Mouse (Mus musculus) granulocyte monocyte progenitor cell, adult 5-6 weeks (primary cell): ENCODE measurements around the gene Eno3. TPM values are rescaled to one million over a fixed set of nuclear protein-coding genes. Genes with fewer than 3 reads are reported as not detected.

Source experiments
- ATAC-seq: replicated peaks from 2 replicates; pipeline ENCODE4 v1.8.0; 2016; ENCODE audit warnings: mild to moderate bottlenecking, moderate TSS enrichment, inconsistent platforms; ENCODE audit not compliant: poor library complexity, severe bottlenecking
- total RNA-seq, 2 experiments: library from RNA; stranded (forward) in 1 of 2; stranded (reverse) in 1 of 2; fragments of 200-712, 200-1000 nt in 1 of 2; fragments of >200 nt in 1 of 2; fragmentation: Nextera tagmentation in 1 of 2; gene quantifications; 2 replicates each; pipeline ENCODE4 v1.2.3; 2014 to 2017

Eno3 gene
- total RNA-seq, 2 experiments from 2014 or later: 4.5 to 14.9 TPM

GRCm38 (mm10) chr11:70641241-70641640 lies 15.8 kb upstream of the Eno3 start:
- ATAC-seq: no peak

GRCm38 (mm10) chr11:70643051-70643450 lies 14.0 kb upstream of the Eno3 start:
- no peak for ATAC-seq

- no peak for ATAC-seq
These were observed 12.4 kb upstream of the Eno3 start for GRCm38 (mm10) chr11:70644564-70645103.

GRCm38 (mm10) chr11:70645461-70646258 lies 11.3 kb upstream of the Eno3 start:
- ATAC-seq: no peak

- ATAC-seq: no peak
These were observed 10.8 kb upstream of the Eno3 start for GRCm38 (mm10) chr11:70646259-70646555.

GRCm38 (mm10) chr11:70646691-70647650 lies 10.0 kb upstream of the Eno3 start, which contains the start of the genes Rnf167 and Slc25a11:
TSS of gene Rnf167 (plus strand) at chr11:70647235.
TSS of gene Slc25a11 (minus strand) at chr11:70647479.
- ATAC-seq: peak; percentile 78

GRCm38 (mm10) chr11:70647716-70648420 lies 9.1 kb upstream of the Eno3 start:
- ATAC-seq: 0 out of 2 replicates have a peak, but pooled peaks have one; percentile 15

- ATAC-seq: no peak
These were observed 8.5 kb upstream of the Eno3 start for GRCm38 (mm10) chr11:70648512-70648911.

- no peak for ATAC-seq
These were observed 7.7 kb upstream of the Eno3 start for GRCm38 (mm10) chr11:70649185-70649734.

GRCm38 (mm10) chr11:70650322-70651175 lies 6.5 kb upstream of the Eno3 start:
- ATAC-seq: peak; percentile 15

GRCm38 (mm10) chr11:70651391-70651790 lies 5.6 kb upstream of the Eno3 start:
- ATAC-seq: no peak

- ATAC-seq: no peak
These were observed 4.7 kb upstream of the Eno3 start for GRCm38 (mm10) chr11:70652029-70652883.

- peak; percentile 16; the same call in 1 of the 2 replicates for ATAC-seq
These were observed 4.1 kb upstream of the Eno3 start for GRCm38 (mm10) chr11:70652884-70653344.

- peak; percentile 20 for ATAC-seq
These were observed 3.4 kb upstream of the Eno3 start for GRCm38 (mm10) chr11:70653345-70654197.

GRCm38 (mm10) chr11:70654198-70654922 lies 2.6 kb upstream of the Eno3 start, which contains the start of gene Pfn1:
TSS of gene Pfn1 (minus strand) at chr11:70654644.
- ATAC-seq: peak; percentile 35

GRCm38 (mm10) chr11:70654923-70655570 lies 2.0 kb upstream of the Eno3 start:
- peak; percentile 30 for ATAC-seq
